Mouse (Mus musculus) brain, embryonic 18.5 days (tissue): ENCODE measurements at regions not wholly inside any gene's neighbourhood (a gene's known extent, or its start where the extent isn't known, plus 50 kb on each side); places are given as distances from the start of the nearest gene placed in this dataset.
A peak's percentile ranks its signal among the peaks of the same experiment; 100 is the strongest.

Source experiments
- DNase-seq: peaks from one replicate; pipeline ENCODE4 v3.0.0-alpha.2; 2012; ENCODE audit warnings: low read depth, low spot score

GRCm38 (mm10) chr1:19951050-19951679 lies 666.7 kb downstream of the Pkhd1 start:
- no peak for DNase-seq

GRCm38 (mm10) chr1:19951680-19952248 lies 666.1 kb downstream of the Pkhd1 start:
- DNase-seq, result no peak

GRCm38 (mm10) chr1:19973364-19973763 lies 644.5 kb downstream of the Pkhd1 start:
- peak; percentile 14 for DNase-seq

- no peak for DNase-seq
Observed at GRCm38 (mm10) chr1:19973981-19974380, 643.9 kb downstream of the Pkhd1 start.

- no peak for DNase-seq
Observed at GRCm38 (mm10) chr1:19975436-19975835, 642.4 kb downstream of the Pkhd1 start.

- no peak for DNase-seq
Observed at GRCm38 (mm10) chr1:19981189-19981588, 636.7 kb downstream of the Pkhd1 start.

GRCm38 (mm10) chr1:19982791-19983190 lies 635.1 kb downstream of the Pkhd1 start:
- DNase-seq, result no peak

GRCm38 (mm10) chr1:19983504-19983903 lies 634.4 kb downstream of the Pkhd1 start:
- DNase-seq, result no peak

GRCm38 (mm10) chr1:19989921-19990320 lies 627.9 kb downstream of the Pkhd1 start:
- no peak for DNase-seq
